Mouse (Mus musculus) midbrain, embryonic 16.5 days (tissue): ENCODE results near the gene Cfap44. TPM values are rescaled to one million over a fixed set of nuclear protein-coding genes. Genes with fewer than 3 reads are reported as not detected.
A peak's percentile ranks its signal among the peaks of the same experiment; 100 is the strongest.

Experiments
- ATAC-seq: fragments of 200-750 bp; cut with Nextera tagmentation; 2 replicates; pipeline ENCODE4 v1.8.0; 2017; ENCODE audit warnings: moderate TSS enrichment
- H3K27ac ChIP-seq: fragments of 300-500 bp; sonication (generic); 2 replicates; pipeline ENCODE4 v1.5.1; 2014; ENCODE audit warnings: mild to moderate bottlenecking, low read length, mixed read lengths
- H3K27me3 ChIP-seq: fragments of 300-500 bp; sonication (generic); 2 replicates; pipeline ENCODE4 v1.6.1; 2014; ENCODE audit warnings: low read depth, low read length, mixed read lengths; ENCODE audit not compliant: control insufficient read depth, insufficient read depth
- H3K36me3 ChIP-seq: fragments of 300-500 bp; sonication (generic); 2 replicates; pipeline ENCODE4 v1.6.1; 2014; ENCODE audit warnings: mild to moderate bottlenecking, low read length, moderate library complexity, mixed read lengths; ENCODE audit not compliant: control insufficient read depth, insufficient read depth
- H3K4me1 ChIP-seq: fragments of 300-500 bp; sonication (generic); 2 replicates; pipeline ENCODE4 v1.6.1; 2014; ENCODE audit warnings: mild to moderate bottlenecking, low read length, mixed read lengths; ENCODE audit not compliant: control insufficient read depth, insufficient read depth
- H3K4me2 ChIP-seq: fragments of 300-500 bp; sonication (generic); 2 replicates; pipeline ENCODE4 v1.6.1; 2014; ENCODE audit warnings: mild to moderate bottlenecking, low read length, mixed read lengths
- H3K4me3 ChIP-seq: fragments of 300-500 bp; sonication (generic); 2 replicates; pipeline ENCODE4 v1.5.1; 2014; ENCODE audit warnings: low read depth, mild to moderate bottlenecking, low read length, moderate library complexity, mixed read lengths
- H3K9ac ChIP-seq: fragments of 300-500 bp; sonication (generic); 2 replicates; pipeline ENCODE4 v1.6.1; 2014; ENCODE audit warnings: low read depth, low read length, mixed read lengths
- H3K9me3 ChIP-seq: fragments of 300-500 bp; sonication (generic); replicated peaks from 2 replicates; pipeline ENCODE4 v1.6.1; 2014; ENCODE audit warnings: mild to moderate bottlenecking, low read length, mixed read lengths; ENCODE audit not compliant: control insufficient read depth, poor library complexity, severe bottlenecking
- WGBS: fragments of 180-500 bp; shearing (Covaris S2); extraction: QIAGEN DNeasy Blood & Tissue Kit; methylation state at CpG from one replicate; pipeline ENCODE4 v1.1.7; 2014; 5-methylcytosine and 5-hydroxymethylcytosine counted together
- polyA plus RNA-seq: library from polyadenylated mRNA; unstranded; fragments of >200 nt; fragmentation: Nextera tagmentation; extraction: Ambion mirVana; gene quantifications from 2 replicates; pipeline ENCODE4 v1.2.1, GENCODE M21; 2015

Gene Cfap44
- polyA plus RNA-seq, 1 experiment from 2014 or later = 7.0 TPM

DNA sequence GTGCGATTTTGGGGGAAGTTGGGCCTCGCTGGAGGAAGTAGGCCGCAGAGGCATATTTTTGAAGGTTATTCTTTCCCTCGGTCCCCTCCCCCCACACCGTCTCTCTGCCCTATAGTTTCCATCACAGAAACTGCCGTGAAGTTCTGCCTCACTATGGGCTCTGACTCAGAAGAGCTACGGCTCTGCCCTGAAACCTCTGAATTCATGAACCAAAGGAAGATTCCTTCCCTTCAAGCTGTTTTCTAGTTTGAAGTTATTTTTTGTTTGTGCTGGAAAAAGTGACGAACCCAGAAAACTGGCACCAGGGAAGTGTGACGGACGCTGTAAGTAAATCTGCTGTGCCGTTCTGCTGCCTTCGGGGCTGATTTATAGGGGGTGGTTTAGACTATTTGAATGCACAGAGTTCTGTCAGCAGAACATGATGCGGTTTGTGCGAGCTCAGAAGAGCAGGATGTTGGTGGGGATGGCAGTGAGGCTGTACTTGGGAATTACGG, 102.4 kb downstream of the Cfap44 start:
- peaks cover 5% of the 10 kb centered on the region; the same call in 1 of the 2 replicates for H3K36me3 ChIP-seq
- no peak overlapping the region for H3K4me3 ChIP-seq
- no peaks in the 10 kb centered on the region for H3K27me3 ChIP-seq
- H3K9ac ChIP-seq = no peak overlapping the region
- ATAC-seq = no peak
- no peak overlapping the region for H3K27ac ChIP-seq
- H3K9me3 ChIP-seq = no peaks in the 10 kb centered on the region
- H3K4me2 ChIP-seq = no peak overlapping the region
- WGBS = 84% methylated on average over 15 of the region's 15 CpGs
- H3K4me1 ChIP-seq = peaks cover 7% of the 10 kb centered on the region; the same call in 1 of the 2 replicates

DNA sequence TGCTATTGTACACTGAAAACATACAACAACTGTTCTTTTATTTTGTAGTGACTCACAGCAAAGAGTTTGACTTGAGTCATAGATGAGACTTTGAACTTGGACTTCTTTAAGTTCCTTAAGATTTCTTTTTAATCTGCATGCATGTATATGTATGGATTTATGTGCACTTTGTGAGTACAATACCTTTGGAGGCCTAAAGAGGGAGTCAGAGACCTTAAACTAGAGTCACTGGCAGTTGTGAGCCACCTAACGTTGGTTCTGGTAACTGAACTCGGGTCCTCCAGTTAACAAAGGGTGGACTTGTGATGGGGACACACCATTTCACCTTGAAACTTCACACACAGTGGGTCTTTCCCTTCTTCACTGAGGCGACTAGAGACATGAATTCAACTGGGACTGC, 103.9 kb downstream of the Cfap44 start:
- H3K4me1 ChIP-seq = peaks cover 7% of the 10 kb centered on the region; the same call in 1 of the 2 replicates
- WGBS = 89% methylated on average over 3 of the region's 3 CpGs
- no peak for ATAC-seq
- no peaks in the 10 kb centered on the region for H3K27me3 ChIP-seq
- peaks cover 5% of the 10 kb centered on the region; the same call in 1 of the 2 replicates for H3K36me3 ChIP-seq
- no peak overlapping the region for H3K9ac ChIP-seq
- no peaks in the 10 kb centered on the region for H3K9me3 ChIP-seq
- no peak overlapping the region for H3K4me2 ChIP-seq
- no peak overlapping the region for H3K27ac ChIP-seq
- no peak overlapping the region for H3K4me3 ChIP-seq

DNA sequence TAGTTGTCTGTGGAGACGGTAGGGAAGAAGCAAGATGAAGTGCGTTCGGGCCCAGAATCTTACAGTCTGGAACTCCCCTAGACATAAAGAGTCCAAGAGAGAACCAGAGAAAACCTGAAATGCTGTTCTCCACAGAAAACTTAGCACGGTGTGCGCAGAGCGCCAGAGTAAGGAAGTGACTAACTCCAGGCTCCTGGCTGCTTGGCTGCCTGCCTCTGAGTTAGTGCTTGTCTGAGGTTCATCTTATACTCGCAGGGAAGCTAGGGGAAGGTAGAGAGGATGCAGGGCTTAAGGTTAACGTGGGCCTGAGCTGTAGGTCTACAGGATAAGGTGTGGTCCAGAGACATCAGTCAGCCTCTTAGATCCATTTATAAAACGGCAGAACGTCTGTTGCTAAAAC, 107.2 kb downstream of the Cfap44 start:
- no peak overlapping the region for H3K4me2 ChIP-seq
- WGBS = 93% methylated on average over 10 of the region's 10 CpGs
- no peaks in the 10 kb centered on the region for H3K9me3 ChIP-seq
- no peaks in the 10 kb centered on the region for H3K27me3 ChIP-seq
- no peak for ATAC-seq
- H3K27ac ChIP-seq = no peak overlapping the region
- H3K9ac ChIP-seq = no peak overlapping the region
- peaks cover 5% of the 10 kb centered on the region; the same call in 1 of the 2 replicates for H3K36me3 ChIP-seq
- H3K4me1 ChIP-seq = no peaks in the 10 kb centered on the region
- no peak overlapping the region for H3K4me3 ChIP-seq

DNA sequence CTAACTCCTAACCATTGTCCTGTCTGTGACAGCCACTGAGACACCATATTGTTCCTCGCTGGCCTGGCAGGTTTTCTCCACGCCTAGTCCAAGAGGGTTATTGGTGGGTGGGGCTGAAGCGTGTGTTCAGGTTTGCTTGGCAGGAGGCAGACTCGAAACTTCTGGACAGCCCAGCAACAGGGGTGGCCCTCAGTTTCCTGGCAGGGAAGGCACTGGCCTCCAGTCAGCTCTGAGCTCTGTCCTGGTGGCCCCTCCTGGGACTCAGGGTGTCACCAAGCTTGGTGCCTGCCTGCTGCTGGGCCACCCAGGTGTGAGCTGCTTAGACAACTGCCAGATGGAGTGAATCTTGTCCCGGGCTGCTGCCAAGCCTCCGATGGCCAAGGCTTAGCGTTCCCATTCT, 107.7 kb downstream of the Cfap44 start:
- Histone ChIP-seq H3K4me1 (no peaks in the 10 kb centered on the region), H3K9ac (no peak overlapping the region), H3K27ac (no peak overlapping the region), H3K27me3 (no peaks in the 10 kb centered on the region), H3K9me3 (no peaks in the 10 kb centered on the region), H3K4me2 (no peak overlapping the region), H3K36me3 (peaks cover 5% of the 10 kb centered on the region; the same call in 1 of the 2 replicates), H3K4me3 (no peak overlapping the region)
- 80% methylated on average over 7 of the region's 7 CpGs for WGBS
- ATAC-seq = no peak

DNA sequence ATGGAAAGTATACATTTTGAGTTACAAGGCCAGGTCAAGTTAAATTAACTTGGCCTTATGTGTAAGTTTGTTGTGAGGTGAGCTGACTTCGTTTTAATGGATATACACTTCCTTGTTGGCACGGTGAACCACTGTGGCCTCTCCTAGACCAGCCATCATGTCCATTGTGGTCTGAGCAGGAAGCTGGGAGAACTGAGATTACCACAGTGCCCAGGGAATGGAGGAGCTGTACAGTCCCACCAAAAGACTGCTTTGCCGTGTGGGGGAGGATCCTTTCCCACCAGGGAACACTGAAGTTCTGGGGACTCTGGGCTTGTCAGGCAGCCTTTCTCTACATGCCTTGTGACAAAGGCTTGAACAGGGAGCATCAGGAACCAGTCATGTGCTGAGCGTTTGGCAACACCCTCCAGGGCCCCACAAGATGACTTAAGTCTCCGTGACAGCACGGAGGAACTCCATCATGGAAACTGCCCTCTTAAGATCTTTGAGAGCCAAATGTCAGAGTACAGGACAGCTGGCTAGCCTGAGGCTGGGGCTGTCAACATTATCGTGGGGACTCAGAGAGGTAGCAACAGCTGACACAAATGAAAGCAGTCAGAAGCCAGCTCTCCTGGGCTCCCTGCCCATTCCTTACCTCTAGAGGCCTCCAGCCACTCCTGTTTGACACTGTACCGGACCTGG, 108.4 kb downstream of the Cfap44 start:
- H3K4me3 ChIP-seq = no peak overlapping the region
- H3K4me2 ChIP-seq = no peak overlapping the region
- ATAC-seq = 0 out of 2 replicates have a peak, but pooled peaks have one; percentile 30
- H3K4me1 ChIP-seq = no peaks in the 10 kb centered on the region
- H3K36me3 ChIP-seq = peaks cover 5% of the 10 kb centered on the region; the same call in 1 of the 2 replicates
- H3K9ac ChIP-seq = no peak overlapping the region
- 70% methylated on average over 8 of the region's 8 CpGs for WGBS
- H3K9me3 ChIP-seq = no peaks in the 10 kb centered on the region
- H3K27me3 ChIP-seq = no peaks in the 10 kb centered on the region
- H3K27ac ChIP-seq = no peak overlapping the region

DNA sequence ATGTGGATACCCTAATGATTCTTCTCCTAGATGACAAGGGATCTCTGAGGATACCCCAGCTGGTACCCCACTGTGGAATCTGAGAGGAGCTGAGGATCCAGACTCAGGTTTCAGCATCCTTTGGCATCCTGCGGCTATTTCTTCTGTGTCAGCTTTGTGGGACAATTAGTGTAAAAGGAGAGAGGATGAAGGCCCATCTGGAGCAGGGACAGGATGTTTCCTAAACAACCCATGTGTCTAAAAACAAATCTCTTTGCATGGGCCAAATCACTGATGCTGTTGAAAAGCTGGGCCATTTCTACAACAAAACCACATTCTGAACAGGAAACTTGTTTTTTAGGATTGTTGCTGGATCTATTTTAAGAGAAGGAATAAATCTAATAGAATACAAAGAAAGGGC, 110.6 kb downstream of the Cfap44 start:
- H3K4me3 ChIP-seq = no peak overlapping the region
- WGBS = 81% methylated on average over 1 of the region's 1 CpGs
- H3K9me3 ChIP-seq = no peaks in the 10 kb centered on the region
- ATAC-seq = no peak
- no peaks in the 10 kb centered on the region for H3K4me1 ChIP-seq
- H3K36me3 ChIP-seq = peaks cover 2% of the 10 kb centered on the region; the same call in 1 of the 2 replicates
- H3K9ac ChIP-seq = no peak overlapping the region
- no peak overlapping the region for H3K27ac ChIP-seq
- H3K4me2 ChIP-seq = no peak overlapping the region
- no peaks in the 10 kb centered on the region for H3K27me3 ChIP-seq

DNA sequence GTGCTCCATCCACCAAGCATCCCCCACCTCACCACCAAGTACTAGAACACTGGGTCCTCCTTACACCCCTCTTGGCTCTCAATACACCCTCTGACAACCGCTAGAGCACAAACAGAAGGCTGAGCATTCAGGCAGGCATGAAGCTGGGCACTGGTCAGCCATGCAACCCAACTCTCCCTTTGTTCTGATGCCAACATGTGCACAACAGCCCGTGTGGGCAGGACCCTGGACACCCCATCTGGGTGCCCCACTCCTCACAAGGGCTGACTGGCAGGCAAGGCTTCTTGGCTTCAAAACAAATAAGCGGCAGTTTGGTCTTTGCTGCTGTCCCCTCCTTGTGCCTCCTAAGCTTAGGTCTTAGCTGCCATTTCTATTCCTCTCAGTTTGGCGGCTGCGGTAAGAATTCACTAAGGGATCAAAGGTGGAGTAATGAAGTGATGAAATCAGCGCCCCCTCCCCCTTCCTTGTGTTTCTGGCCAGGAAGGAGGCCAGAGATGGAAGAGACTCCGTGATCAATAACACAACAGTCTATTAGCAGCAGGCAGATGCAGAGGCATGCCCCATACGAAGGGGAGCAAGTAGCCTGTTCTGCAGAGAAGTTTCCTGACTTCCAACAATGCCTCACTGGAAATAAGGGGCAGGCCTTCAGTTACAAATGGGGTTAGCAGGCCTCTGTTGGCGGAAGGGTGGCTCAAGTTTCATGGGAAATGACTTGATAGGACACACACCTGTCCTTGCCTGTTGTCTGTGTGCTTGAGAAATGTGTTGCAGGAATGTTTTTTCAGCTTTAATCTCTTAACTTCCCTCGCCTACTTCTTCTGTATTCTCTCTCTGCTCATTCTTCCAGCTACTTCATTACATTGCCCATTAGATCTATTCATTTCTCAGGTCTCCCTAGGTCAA, 112.7 kb downstream of the Cfap44 start:
- peak; percentile 69; the same call in 1 of the 2 replicates for ATAC-seq
- Histone ChIP-seq H3K27me3 (no peaks in the 10 kb centered on the region), H3K4me2 (no peak overlapping the region), H3K4me1 (0 out of 2 replicates have a peak, but pooled peaks cover 2% of the 10 kb centered on the region), H3K36me3 (no peaks in the 10 kb centered on the region), H3K27ac (peak overlapping the region; percentile 29; the same call in 1 of the 2 replicates), H3K4me3 (no peak overlapping the region), H3K9me3 (no peaks in the 10 kb centered on the region), H3K9ac (no peak overlapping the region)
- WGBS = 61% methylated on average over 10 of the region's 10 CpGs

DNA sequence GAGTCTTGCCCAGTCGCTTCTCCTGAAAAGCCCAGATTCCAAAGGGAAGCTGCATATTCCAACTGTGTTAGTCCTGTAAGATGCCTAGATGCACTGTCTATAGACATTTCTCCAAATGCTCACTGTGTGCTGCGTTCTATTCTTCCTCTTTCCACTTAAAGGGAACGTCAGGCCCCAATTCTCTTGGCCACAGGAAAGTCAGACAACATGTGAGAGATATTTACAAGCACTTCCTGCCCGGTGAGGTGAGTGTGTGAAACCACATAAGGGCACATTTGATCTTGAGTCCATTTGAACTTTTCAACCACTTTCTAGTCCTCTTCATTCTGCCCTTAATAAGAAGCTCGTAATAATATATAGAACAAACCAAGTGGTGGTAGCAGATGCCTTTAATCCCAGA, 113.4 kb downstream of the Cfap44 start:
- no peak for ATAC-seq

More for the DNA sequence above, 113.4 kb downstream of the Cfap44 start:
- 89% methylated on average over 5 of the region's 5 CpGs for WGBS
- Histone ChIP-seq H3K36me3 (no peaks in the 10 kb centered on the region), H3K27me3 (no peaks in the 10 kb centered on the region), H3K4me2 (no peak overlapping the region), H3K27ac (no peak overlapping the region), H3K9ac (no peak overlapping the region), H3K4me3 (no peak overlapping the region), H3K9me3 (no peaks in the 10 kb centered on the region), H3K4me1 (0 out of 2 replicates have a peak, but pooled peaks cover 2% of the 10 kb centered on the region)
